Mouse (Mus musculus) neural tube, embryonic 10.5 days (tissue): ENCODE data around the gene Hs3st3b1.

ENCODE experiments used
- DNase-seq: peaks from one replicate; pipeline ENCODE4 v3.0.0-alpha.2; 2017; ENCODE audit warnings: low spot score; ENCODE audit errors: extremely low spot score

Gene Hs3st3b1

GRCm38 (mm10) chr11:63922091-63922621 lies at the start of gene Hs3st3b1:
Gene Hs3st3b1 (minus strand): TSS chr11:63922290.
- peak; percentile 93 for DNase-seq

GRCm38 (mm10) chr11:63971462-63971861 lies 49.4 kb upstream of the Hs3st3b1 start:
- no peak for DNase-seq

- DNase-seq, result no peak
Measured at GRCm38 (mm10) chr11:63970818-63971217, 48.7 kb upstream of the Hs3st3b1 start.

GRCm38 (mm10) chr11:63969205-63969910 lies 47.3 kb upstream of the Hs3st3b1 start:
- DNase-seq, result no peak

- no peak for DNase-seq
Measured at GRCm38 (mm10) chr11:63968388-63969035, 46.4 kb upstream of the Hs3st3b1 start.

- no peak for DNase-seq
Measured at GRCm38 (mm10) chr11:63967641-63968387, 45.7 kb upstream of the Hs3st3b1 start.

GRCm38 (mm10) chr11:63965437-63965836 lies 43.3 kb upstream of the Hs3st3b1 start:
- DNase-seq, result no peak

- no peak for DNase-seq
Measured at GRCm38 (mm10) chr11:63957207-63957606, 35.1 kb upstream of the Hs3st3b1 start.

- no peak for DNase-seq
Measured at GRCm38 (mm10) chr11:63956748-63957147, 34.7 kb upstream of the Hs3st3b1 start.

GRCm38 (mm10) chr11:63953887-63954286 lies 31.8 kb upstream of the Hs3st3b1 start:
- no peak for DNase-seq

- DNase-seq, result no peak
Measured at GRCm38 (mm10) chr11:63952743-63953191, 30.7 kb upstream of the Hs3st3b1 start.

GRCm38 (mm10) chr11:63951831-63952631 lies 29.9 kb upstream of the Hs3st3b1 start:
- DNase-seq, result peak; percentile 67

GRCm38 (mm10) chr11:63948371-63948770 lies 26.3 kb upstream of the Hs3st3b1 start:
- DNase-seq, result no peak

GRCm38 (mm10) chr11:63947024-63947423 lies 24.9 kb upstream of the Hs3st3b1 start:
- DNase-seq, result no peak

- no peak for DNase-seq
Measured at GRCm38 (mm10) chr11:63943947-63944346, 21.9 kb upstream of the Hs3st3b1 start.

GRCm38 (mm10) chr11:63943268-63943890 lies 21.3 kb upstream of the Hs3st3b1 start:
- no peak for DNase-seq

GRCm38 (mm10) chr11:63942177-63942576 lies 20.1 kb upstream of the Hs3st3b1 start:
- DNase-seq, result no peak

- DNase-seq, result no peak
Measured at GRCm38 (mm10) chr11:63936641-63937040, 14.6 kb upstream of the Hs3st3b1 start.

- DNase-seq, result no peak
Measured at GRCm38 (mm10) chr11:63926901-63927300, 4.8 kb upstream of the Hs3st3b1 start.

- DNase-seq, result peak; percentile 90
Measured at GRCm38 (mm10) chr11:63925161-63925582, 3.1 kb upstream of the Hs3st3b1 start.
